Mouse (Mus musculus) embryonic facial prominence, embryonic 14.5 days (tissue): ENCODE measurements around the gene Mroh3. TPM values are rescaled to one million over a fixed set of nuclear protein-coding genes. Genes with fewer than 3 reads are reported as not detected.
A peak's percentile ranks its signal among the peaks of the same experiment; 100 is the strongest.

Source experiments
- ATAC-seq: fragments of 200-750 bp; cut with Nextera tagmentation; 2 replicates; pipeline ENCODE4 v1.8.0; 2017; ENCODE audit warnings: low read depth, moderate number of reproducible peaks, moderate TSS enrichment
- DNase-seq: peaks from one replicate; pipeline ENCODE4 v3.0.0-alpha.2; 2015; ENCODE audit warnings: low spot score
- H3K27ac ChIP-seq: fragments of 300-500 bp; sonication (generic); replicated peaks from 2 replicates; pipeline ENCODE4 v1.5.1; 2014; ENCODE audit warnings: low read depth, mild to moderate bottlenecking, low read length, moderate library complexity
- H3K27me3 ChIP-seq: fragments of 300-500 bp; sonication (generic); replicated peaks from 2 replicates; pipeline ENCODE4 v1.6.1; 2014; ENCODE audit warnings: low read length; ENCODE audit not compliant: control insufficient read depth, insufficient read depth
- H3K36me3 ChIP-seq: fragments of 300-500 bp; sonication (generic); 2 replicates; pipeline ENCODE4 v1.6.1; 2014; ENCODE audit warnings: low read length, mixed read lengths; ENCODE audit not compliant: control insufficient read depth, insufficient read depth
- H3K4me1 ChIP-seq: fragments of 300-500 bp; sonication (generic); 2 replicates; pipeline ENCODE4 v1.6.1; 2014; ENCODE audit warnings: antibody characterized with exemption, low read length; ENCODE audit not compliant: control insufficient read depth, insufficient read depth
- H3K4me2 ChIP-seq: fragments of 300-500 bp; sonication (generic); 2 replicates; pipeline ENCODE4 v1.6.1; 2014; ENCODE audit warnings: low read depth, mild to moderate bottlenecking, low read length, moderate library complexity, mixed read lengths
- H3K4me3 ChIP-seq: fragments of 300-500 bp; sonication (generic); 2 replicates; pipeline ENCODE4 v1.5.1; 2014; ENCODE audit warnings: low read depth, mild to moderate bottlenecking, low read length
- H3K9ac ChIP-seq: fragments of 300-500 bp; sonication (generic); 2 replicates; pipeline ENCODE4 v1.6.1; 2014; ENCODE audit warnings: low read depth, mild to moderate bottlenecking, low read length, moderate library complexity, mixed read lengths
- H3K9me3 ChIP-seq: fragments of 300-500 bp; sonication (generic); 2 replicates; pipeline ENCODE4 v1.6.1; 2016; ENCODE audit warnings: low read length; ENCODE audit not compliant: control insufficient read depth
- WGBS: fragments of 180-500 bp; shearing (Covaris S2); extraction: QIAGEN DNeasy Blood & Tissue Kit; methylation state at CpG from one replicate; pipeline ENCODE4 v1.1.7; 2014; 5-methylcytosine and 5-hydroxymethylcytosine counted together
- polyA plus RNA-seq: library from polyadenylated mRNA; unstranded; fragments of >200 nt; fragmentation: Nextera tagmentation; extraction: Ambion mirVana; gene quantifications from 2 replicates; pipeline ENCODE4 v1.2.1, GENCODE M21; 2014

The Mroh3 gene
- polyA plus RNA-seq, 1 experiment from 2014 or later = not detected

DNA sequence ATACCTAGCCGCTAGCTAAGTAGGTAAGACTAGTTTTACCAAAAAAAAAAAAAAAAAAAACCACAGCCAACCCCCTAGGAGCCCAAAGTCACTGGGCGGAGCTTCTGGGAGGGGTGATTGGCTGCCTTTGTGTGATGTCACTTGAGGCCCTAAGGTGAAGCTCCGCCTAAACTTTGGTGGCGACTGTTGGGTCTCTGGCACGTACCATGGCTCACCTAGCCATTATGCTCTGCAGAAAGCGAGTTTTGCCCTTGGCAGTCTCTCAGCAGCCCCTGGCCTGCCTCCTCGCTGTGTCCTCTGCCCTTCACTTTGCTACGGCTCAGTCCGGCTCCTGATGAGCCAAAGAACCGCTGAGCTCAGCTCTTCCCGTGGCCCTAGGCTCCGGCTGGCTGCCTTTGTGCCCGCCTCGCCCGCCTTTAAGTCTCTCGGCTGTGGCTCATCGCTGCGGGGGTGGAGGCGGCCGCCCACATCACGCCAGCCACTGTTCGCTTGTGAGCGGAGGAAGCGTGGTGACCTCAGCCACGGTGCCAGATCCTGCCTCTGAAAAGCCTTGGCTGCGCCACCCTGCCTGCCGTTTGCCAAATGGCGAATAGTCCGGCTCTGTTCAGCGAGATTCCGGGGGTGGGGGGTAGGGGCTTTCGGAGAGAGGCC lies 72.5 kb downstream of the Mroh3 start:
- peak overlapping the region; percentile 50 for H3K4me3 ChIP-seq
- peak; percentile 61 for ATAC-seq
- H3K4me1 ChIP-seq = peaks cover 69% of the 10 kb centered on the region
- H3K27me3 ChIP-seq = no peaks in the 10 kb centered on the region
- H3K9ac ChIP-seq = peak overlapping the region; percentile 70
- WGBS = under 1% methylated on average over 30 of the region's 32 CpGs
- DNase-seq = peak; percentile 91
- H3K36me3 ChIP-seq = no peaks in the 10 kb centered on the region
- peak overlapping the region; percentile 76 for H3K4me2 ChIP-seq
- peak overlapping the region; percentile 74 for H3K27ac ChIP-seq
- H3K9me3 ChIP-seq = no peaks in the 10 kb centered on the region

GRCm38 (mm10) chr1:136138191-136138830 lies 74.3 kb downstream of the Mroh3 start:
- H3K9ac ChIP-seq = no peak overlapping the region
- H3K4me2 ChIP-seq = no peak overlapping the region
- peak overlapping the region; percentile 65 for H3K27ac ChIP-seq
- no peaks in the 10 kb centered on the region for H3K27me3 ChIP-seq
- DNase-seq (peak; percentile 30), ATAC-seq (no peak)
- H3K36me3 ChIP-seq = no peaks in the 10 kb centered on the region
- peaks cover 83% of the 10 kb centered on the region for H3K4me1 ChIP-seq
- WGBS = 42% methylated on average over 10 of the region's 10 CpGs
- H3K4me3 ChIP-seq = no peak overlapping the region
- H3K9me3 ChIP-seq = no peaks in the 10 kb centered on the region

- DNase-seq (peak; percentile 94), ATAC-seq (peak; percentile 13)
Measured at GRCm38 (mm10) chr1:136137575-136137974, 75.1 kb downstream of the Mroh3 start.

DNA sequence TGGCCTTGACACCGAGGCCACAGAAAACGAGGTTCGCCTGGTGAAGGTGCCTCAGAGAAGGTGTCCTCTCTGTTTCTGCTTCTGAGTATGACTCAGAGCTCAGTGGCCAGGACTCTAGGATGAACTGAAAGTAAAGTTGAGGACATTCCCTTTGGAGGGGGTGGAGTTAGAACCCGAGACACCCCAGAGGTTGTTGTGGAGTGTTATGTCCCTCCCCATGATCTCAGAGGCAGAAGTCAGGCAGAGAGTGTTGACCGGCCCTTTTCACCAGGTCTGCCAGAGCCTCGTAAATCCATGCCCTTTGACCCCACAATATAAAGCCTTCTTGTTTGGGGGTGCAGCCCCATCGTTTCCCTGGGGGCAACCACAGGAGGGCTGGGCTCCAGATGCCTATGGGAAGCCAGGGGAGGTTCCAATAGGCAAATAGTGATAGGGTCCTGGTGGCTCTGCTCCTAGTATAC lies 75.5 kb downstream of the Mroh3 start:
- WGBS = 22% methylated on average over 7 of the region's 7 CpGs
- no peak overlapping the region for H3K9ac ChIP-seq
- H3K4me1 ChIP-seq = peaks cover 87% of the 10 kb centered on the region

More at GRCm38 (mm10) chr1:136137575-136137974, 75.1 kb downstream of the Mroh3 start:
- H3K27me3 ChIP-seq = no peaks in the 10 kb centered on the region
- H3K9me3 ChIP-seq = no peaks in the 10 kb centered on the region
- peak overlapping the region; percentile 65 for H3K27ac ChIP-seq
- no peaks in the 10 kb centered on the region for H3K36me3 ChIP-seq
- no peak overlapping the region for H3K4me3 ChIP-seq
- 4% methylated on average over 4 of the region's 4 CpGs for WGBS
- peak overlapping the region; percentile 21; the same call in 1 of the 2 replicates for H3K4me2 ChIP-seq
- H3K4me1 ChIP-seq = peaks cover 87% of the 10 kb centered on the region
- H3K9ac ChIP-seq = no peak overlapping the region

DNA sequence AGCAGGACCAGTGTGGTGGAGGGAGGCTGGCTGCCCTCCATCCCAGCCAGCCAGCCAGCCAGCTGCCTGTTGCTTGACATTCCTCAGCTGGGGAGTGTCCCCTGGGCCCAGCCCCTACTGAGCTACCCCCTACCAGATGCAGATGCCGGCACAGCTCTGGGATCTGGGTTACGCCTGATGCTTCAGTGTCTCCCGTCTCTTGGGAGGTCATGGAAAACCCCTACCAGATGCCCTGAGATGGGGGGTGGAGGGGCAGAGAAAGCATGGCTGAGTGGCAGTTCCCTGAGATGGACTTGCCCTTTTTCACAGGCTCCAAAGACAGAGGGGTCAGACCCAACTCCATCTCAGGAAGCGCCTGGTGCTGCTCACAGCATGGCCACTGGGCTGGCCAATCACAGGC lies 76.1 kb downstream of the Mroh3 start:
- Histone ChIP-seq H3K4me1 (peaks cover 86% of the 10 kb centered on the region), H3K9ac (no peak overlapping the region), H3K27ac (0 out of 2 replicates have a peak overlapping the region, but pooled peaks have one; percentile 65), H3K4me3 (no peak overlapping the region), H3K9me3 (no peaks in the 10 kb centered on the region), H3K36me3 (no peaks in the 10 kb centered on the region), H3K27me3 (no peaks in the 10 kb centered on the region), H3K4me2 (0 out of 2 replicates have a peak overlapping the region, but pooled peaks have one; percentile 15)
- 42% methylated on average over 4 of the region's 4 CpGs for WGBS
- DNase-seq (peak; percentile 78), ATAC-seq (peak; percentile 28; the same call in 1 of the 2 replicates)

More for the DNA sequence above, 75.5 kb downstream of the Mroh3 start:
- Histone ChIP-seq H3K27me3 (no peaks in the 10 kb centered on the region), H3K27ac (peak overlapping the region; percentile 65), H3K9me3 (no peaks in the 10 kb centered on the region), H3K36me3 (no peaks in the 10 kb centered on the region), H3K4me2 (peak overlapping the region; percentile 21; the same call in 1 of the 2 replicates), H3K4me3 (no peak overlapping the region)
- DNase-seq = no peak
- no peak for ATAC-seq

GRCm38 (mm10) chr1:136135777-136136444 lies 76.7 kb downstream of the Mroh3 start:
- Histone ChIP-seq H3K36me3 (no peaks in the 10 kb centered on the region), H3K4me3 (no peak overlapping the region), H3K9ac (0 out of 2 replicates have a peak overlapping the region, but pooled peaks have one; percentile 3), H3K9me3 (no peaks in the 10 kb centered on the region), H3K4me1 (peaks cover 83% of the 10 kb centered on the region), H3K27me3 (no peaks in the 10 kb centered on the region), H3K27ac (0 out of 2 replicates have a peak overlapping the region, but pooled peaks have one; percentile 5), H3K4me2 (0 out of 2 replicates have a peak overlapping the region, but pooled peaks have one; percentile 15)
- ATAC-seq (no peak), DNase-seq (no peak)
- WGBS = 58% methylated on average over 6 of the region's 6 CpGs

- ATAC-seq (no peak), DNase-seq (no peak)
- Histone ChIP-seq H3K36me3 (no peaks in the 10 kb centered on the region), H3K27me3 (no peaks in the 10 kb centered on the region), H3K9me3 (no peaks in the 10 kb centered on the region), H3K4me3 (no peak overlapping the region), H3K4me1 (peaks cover 80% of the 10 kb centered on the region), H3K27ac (no peak overlapping the region), H3K9ac (no peak overlapping the region), H3K4me2 (no peak overlapping the region)
- WGBS = 40% methylated on average over 1 of the region's 1 CpGs
Measured at GRCm38 (mm10) chr1:136135046-136135445, 77.6 kb downstream of the Mroh3 start.

- Histone ChIP-seq H3K9me3 (no peaks in the 10 kb centered on the region), H3K27ac (no peak overlapping the region), H3K4me3 (no peak overlapping the region), H3K27me3 (no peaks in the 10 kb centered on the region), H3K4me2 (no peak overlapping the region), H3K36me3 (no peaks in the 10 kb centered on the region), H3K4me1 (peaks cover 77% of the 10 kb centered on the region), H3K9ac (no peak overlapping the region)
- DNase-seq (no peak), ATAC-seq (no peak)
- 81% methylated on average over 2 of the region's 2 CpGs for WGBS
Measured at GRCm38 (mm10) chr1:136134547-136134946, 78.1 kb downstream of the Mroh3 start.
